Mouse (Mus musculus) spleen, adult 2 months (tissue): ENCODE measurements around the gene Hexim2.

Experiments
- CTCF ChIP-seq: fragments of 200-500 bp; IDR thresholded peaks from 2 replicates; pipeline ENCODE4 v1.5.1; 2011; ENCODE audit warnings: mild to moderate bottlenecking, inconsistent platforms; ENCODE audit not compliant: insufficient read depth, insufficient read length, insufficient replicate concordance; ENCODE audit errors: extremely low read depth
- POLR2A ChIP-seq: fragments of 200-500 bp; IDR thresholded peaks from 2 replicates; pipeline ENCODE4 v1.6.1; 2011; ENCODE audit warnings: low read depth, low read length, inconsistent platforms

GRCm38 (mm10) chr11:103171286-103171620, 39.0 kb downstream of the Hexim2 start:
- TF ChIP-seq CTCF (no peak), POLR2A (no peak)
